Mouse (Mus musculus): ENCODE measurements around the gene Dnajc15.
"Not testable (repeated sequence)": the region's sequence is repeated elsewhere in the genome, so short reads cannot be mapped to it uniquely, and the experiment has no call there.

The Dnajc15 gene

DNA sequence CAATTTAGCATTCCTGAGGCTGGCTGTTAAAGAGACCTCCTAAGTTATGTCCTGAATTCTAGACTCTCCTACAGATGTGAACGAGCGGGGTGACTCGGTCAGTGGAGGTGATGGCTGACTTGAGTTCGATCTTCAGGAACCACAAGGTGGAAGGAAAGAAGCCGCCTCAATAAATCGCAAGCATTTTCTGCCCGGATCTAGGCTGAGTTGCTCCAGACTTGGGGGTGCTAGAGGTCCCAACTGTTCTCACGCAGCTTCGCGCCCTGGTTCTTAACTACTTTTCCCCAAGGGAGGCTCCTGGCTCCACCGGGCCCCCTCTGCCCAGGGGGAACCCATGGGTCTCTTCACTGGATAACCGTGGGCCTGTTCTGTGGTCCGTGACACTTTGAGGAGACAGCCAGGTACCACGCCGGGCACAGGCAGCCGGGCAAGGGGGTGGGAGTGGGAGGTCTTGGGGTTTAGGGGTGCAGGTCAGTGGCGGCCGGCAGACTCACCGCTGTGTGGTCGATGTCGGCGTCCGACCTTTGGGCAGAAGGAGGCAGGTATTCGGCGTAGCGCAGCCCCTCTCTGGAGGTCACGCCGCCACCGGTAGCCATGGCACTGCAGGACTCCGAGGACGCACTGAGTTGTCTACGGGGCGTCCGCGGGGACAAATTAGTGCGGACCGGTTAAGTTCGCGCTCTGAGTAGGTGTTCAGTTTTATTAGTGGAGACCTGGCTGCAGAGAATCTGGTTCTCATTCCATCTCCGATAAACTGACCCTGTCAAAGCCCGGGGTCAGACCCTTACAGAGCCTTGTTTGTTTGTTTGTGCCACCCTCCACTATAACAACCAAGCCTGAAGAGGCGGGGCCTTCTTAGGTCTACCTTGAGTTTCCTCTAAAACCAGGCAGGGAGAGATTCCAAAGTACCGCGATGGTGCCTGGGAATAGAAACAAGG lies at the start of gene Dnajc15:
TSS of gene Dnajc15 (minus strand) at position 822 of the 938 bp plus-strand sequence.
- DNase-seq (ENCODE audit: low read depth in 2 of 2, low spot score in 2 of 2), result peak; percentile 68 to 81

DNA sequence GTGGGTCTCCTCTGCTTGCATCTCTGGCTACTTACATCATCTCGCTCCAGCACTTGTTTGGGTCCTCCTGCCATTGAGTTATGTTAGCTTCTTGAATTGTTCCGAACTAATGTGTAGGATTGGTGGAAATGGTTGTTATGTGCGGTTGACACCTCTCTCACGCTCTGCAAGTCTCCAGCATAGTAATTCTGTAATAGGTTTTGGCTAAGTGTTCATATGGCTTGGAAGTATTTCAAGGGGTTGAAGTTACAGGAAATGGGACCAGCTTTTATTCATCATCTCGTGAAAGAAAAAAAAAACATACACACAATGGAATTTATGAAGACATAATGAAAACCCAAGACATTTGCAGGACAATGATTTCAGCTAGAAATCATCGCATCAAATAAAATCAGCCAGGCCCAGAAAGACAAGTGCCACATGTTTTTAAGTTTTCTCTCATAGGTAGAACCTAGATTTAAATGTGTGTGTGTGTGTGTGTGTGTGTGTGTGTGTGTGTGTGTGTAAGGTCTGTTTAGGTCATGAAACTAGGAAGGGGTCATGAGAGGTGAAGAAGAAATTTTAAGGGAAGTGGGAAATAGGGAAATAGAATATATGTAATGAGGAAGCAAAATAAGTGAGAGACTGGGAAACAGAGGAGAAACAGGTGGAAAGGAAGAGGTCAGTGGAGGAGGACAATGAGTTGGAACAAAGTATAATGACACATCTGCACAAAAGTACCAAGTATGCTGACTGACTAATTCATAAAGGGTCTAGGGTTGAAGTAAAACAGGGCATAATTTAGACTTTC lies 48.3 kb upstream of the Dnajc15 start:
- no peak for DNase-seq (ENCODE audit: low read depth in 2 of 2, low spot score in 2 of 2)

DNA sequence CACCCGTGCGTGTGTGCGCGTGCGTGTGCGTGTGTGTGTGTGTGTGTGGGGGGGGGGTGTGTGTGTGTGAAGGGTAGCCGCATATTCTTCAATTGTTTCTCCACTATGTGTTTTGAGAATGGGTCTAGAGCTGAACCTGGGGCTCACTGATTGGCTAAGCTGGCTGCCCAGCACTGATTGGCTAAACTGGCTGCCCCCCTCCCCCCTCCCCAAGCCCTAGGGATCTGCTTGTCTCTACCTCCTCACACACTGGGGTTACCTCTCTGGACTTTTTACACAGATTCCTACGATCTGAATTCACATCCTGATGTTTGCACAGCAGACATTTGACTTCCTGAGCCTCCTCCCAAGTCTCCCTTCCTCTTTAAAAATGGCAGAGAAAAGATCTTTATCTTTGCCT lies 46.7 kb upstream of the Dnajc15 start:
- DNase-seq (ENCODE audit: low read depth in 2 of 2, low spot score in 2 of 2), result no peak

DNA sequence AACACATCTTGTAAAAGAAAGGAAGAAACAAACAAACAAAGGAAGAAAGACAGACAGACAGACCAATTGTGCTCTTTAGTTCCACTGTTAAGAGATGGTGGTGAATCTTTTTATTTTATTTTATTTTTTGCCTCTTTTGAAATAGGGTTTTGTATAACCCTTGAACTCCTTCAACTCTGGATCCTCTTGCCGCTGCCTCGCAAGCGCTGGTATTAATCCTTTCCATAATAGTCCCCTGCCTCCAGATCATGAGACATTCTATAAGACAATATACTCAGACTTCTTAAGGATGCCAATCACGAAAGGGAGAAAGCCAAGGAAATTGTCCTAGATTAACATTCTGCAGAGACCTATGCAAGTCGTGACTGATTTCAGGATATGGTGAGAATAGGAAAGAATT lies 40.9 kb upstream of the Dnajc15 start:
- DNase-seq (ENCODE audit: low read depth in 2 of 2, low spot score in 2 of 2), result no peak

DNA sequence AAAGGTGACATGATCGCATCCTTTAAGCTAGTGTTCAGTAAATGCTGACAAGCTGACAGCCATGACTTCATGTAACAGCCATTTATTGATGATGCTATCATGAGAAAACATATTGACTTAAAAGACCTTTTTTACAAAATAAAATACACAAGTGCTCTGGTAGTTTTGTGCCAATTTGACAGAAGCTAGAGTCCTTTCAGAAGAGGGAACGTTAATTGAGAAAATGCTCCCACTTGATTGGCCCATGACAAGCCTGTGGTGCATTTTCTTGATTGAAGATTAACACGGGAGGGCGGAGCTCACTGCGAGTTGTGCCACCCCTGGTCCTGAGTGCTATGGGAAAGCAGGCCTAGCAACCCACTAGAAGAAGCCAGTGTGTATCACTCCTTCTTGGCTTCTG lies 31.7 kb upstream of the Dnajc15 start:
- no peak for DNase-seq (ENCODE audit: low read depth in 2 of 2, low spot score in 2 of 2)

GRCm38 (mm10) chr14:77905466-77905865 lies 30.5 kb upstream of the Dnajc15 start:
- DNase-seq (ENCODE audit: low read depth in 2 of 2, low spot score in 2 of 2), result no peak

- DNase-seq (ENCODE audit: low read depth in 2 of 2, low spot score in 2 of 2), result peak; percentile 18 to 29
These were observed 29.3 kb upstream of the Dnajc15 start, which contains the start of gene Epsti1 for GRCm38 (mm10) chr14:77904171-77904762. Epsti1 (plus strand) TSS chr14:77904239.

- DNase-seq (ENCODE audit: low read depth in 2 of 2, low spot score in 2 of 2), result no peak
These were observed 27.6 kb upstream of the Dnajc15 start for GRCm38 (mm10) chr14:77902541-77902940.

DNA sequence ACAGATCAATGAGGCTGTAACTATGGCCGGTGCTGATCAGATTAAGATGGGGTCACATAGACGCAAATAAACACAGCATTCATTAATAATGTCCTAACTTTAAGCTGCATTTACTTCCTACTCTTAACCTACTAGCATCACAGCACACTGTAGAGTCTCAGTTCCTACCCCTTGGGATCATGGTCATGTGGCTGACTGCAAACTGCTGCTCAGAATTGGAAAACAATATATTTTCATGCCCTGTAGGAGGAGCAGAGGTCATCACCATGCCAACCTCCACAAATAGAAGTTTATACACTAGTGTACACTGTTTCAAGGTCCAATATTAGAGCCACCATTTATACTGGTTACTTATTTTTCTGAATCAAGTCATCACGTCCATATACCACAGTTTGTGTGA lies 21.0 kb upstream of the Dnajc15 start:
- no peak for DNase-seq (ENCODE audit: low read depth in 2 of 2, low spot score in 2 of 2)

- no peak for DNase-seq (ENCODE audit: low read depth in 2 of 2, low spot score in 2 of 2)
These were observed 15.0 kb upstream of the Dnajc15 start for GRCm38 (mm10) chr14:77889911-77890310.

DNA sequence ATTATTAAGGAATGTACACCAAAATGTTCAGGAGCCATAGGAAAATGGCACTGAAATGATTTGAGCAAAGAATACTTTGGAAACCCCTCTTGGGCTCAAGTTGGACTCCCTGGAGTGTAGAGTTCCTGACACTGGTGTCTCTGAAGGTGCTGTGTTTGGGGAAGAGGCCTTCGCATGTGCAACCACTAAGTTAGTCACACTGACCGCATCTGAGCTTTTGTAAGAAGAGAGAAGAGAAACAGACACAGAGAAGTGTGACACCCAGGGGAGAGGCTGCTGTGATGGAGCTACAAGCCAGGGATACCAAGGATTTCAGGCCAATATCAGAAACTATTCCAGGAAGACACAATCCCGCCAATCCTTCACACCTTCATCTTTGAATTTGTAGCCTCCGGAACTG lies 12.0 kb upstream of the Dnajc15 start:
- DNase-seq (ENCODE audit: low read depth in 2 of 2, low spot score in 2 of 2), result no peak

- no peak for DNase-seq (ENCODE audit: low read depth in 2 of 2, low spot score in 2 of 2)
These were observed 11.5 kb upstream of the Dnajc15 start for GRCm38 (mm10) chr14:77886376-77886775.

GRCm38 (mm10) chr14:77882669-77883068 lies 7.7 kb upstream of the Dnajc15 start:
- DNase-seq (ENCODE audit: low read depth in 2 of 2, low spot score in 2 of 2), result no peak

- no peak for DNase-seq (ENCODE audit: low read depth in 2 of 2, low spot score in 2 of 2)
These were observed 7.1 kb upstream of the Dnajc15 start for GRCm38 (mm10) chr14:77881998-77882397.

DNA sequence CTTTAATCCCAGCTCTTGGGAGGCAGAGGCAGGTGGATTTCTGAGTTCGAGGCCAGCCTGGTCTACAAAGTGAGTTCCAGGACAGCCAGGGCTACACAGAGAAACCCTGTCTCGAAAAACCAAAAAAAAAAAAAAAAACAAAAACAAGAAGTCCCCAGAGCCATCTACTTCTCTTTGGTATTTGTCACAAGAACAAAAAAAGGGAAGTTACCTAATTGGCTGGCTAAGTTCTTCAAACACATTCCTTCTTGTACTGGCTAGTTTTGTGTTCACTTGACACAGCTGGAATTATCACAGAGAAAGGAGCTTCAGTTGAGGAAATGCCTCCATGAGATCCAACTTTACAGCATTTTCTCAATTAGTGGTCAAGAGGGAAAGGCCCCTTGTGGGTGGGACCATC lies 3.0 kb upstream of the Dnajc15 start:
- not testable (repeated sequence) for DNase-seq (ENCODE audit: low read depth in 2 of 2, low spot score in 2 of 2)

- no peak for DNase-seq (ENCODE audit: low read depth in 2 of 2, low spot score in 2 of 2)
These were observed 1.3 kb upstream of the Dnajc15 start for GRCm38 (mm10) chr14:77876199-77876598.

GRCm38 (mm10) chr14:77871380-77871975 lies 3.4 kb downstream of the Dnajc15 start:
- peak in 1 of 2 experiments; percentile 29 for DNase-seq (ENCODE audit: low read depth in 2 of 2, low spot score in 2 of 2)

- peak; percentile 15 to 30 for DNase-seq (ENCODE audit: low read depth in 2 of 2, low spot score in 2 of 2)
These were observed 4.0 kb downstream of the Dnajc15 start for GRCm38 (mm10) chr14:77870926-77871325.

- DNase-seq (ENCODE audit: low read depth in 2 of 2, low spot score in 2 of 2), result peak in 1 of 2 experiments; percentile 12
These were observed 7.3 kb downstream of the Dnajc15 start for GRCm38 (mm10) chr14:77867601-77868000.

DNA sequence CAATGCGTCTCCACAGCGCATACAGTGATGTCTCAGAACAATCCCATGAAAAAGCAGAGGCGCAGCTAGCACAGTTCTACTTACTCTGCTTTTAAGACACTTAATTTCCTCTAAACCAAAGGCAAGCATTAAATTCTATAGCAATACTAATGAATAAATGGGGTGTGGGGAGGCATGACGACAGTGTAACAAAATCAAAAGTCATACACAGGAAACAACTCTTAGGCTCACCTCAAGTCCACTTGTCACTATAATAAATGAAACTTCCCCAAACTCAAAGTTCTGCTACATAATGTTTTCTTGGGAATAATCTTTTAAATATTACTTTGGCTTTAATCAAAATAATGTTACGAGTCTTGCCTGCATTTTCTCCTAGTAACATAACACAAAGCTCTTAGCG lies 10.4 kb downstream of the Dnajc15 start:
- no peak for DNase-seq (ENCODE audit: low read depth in 2 of 2, low spot score in 2 of 2)

- DNase-seq (ENCODE audit: low read depth in 2 of 2, low spot score in 2 of 2), result no peak
These were observed 10.9 kb downstream of the Dnajc15 start for GRCm38 (mm10) chr14:77864051-77864450.

Measured in CD8-positive naive resting alpha-beta T cell, adult 2 months (primary cell).